Mouse (Mus musculus) brain, adult 10 weeks (tissue): ENCODE measurements around the gene Itgam. TPM values are rescaled to one million over a fixed set of nuclear protein-coding genes. Genes with fewer than 3 reads are reported as not detected.

Source experiments
- polyA plus RNA-seq: library from polyadenylated mRNA; stranded (reverse); fragments of 350-450 nt; fragmentation: Illumina TruSeq; extraction: RNeasy Lipid Tissue Mini Kit (QIAGEN cat#74804); gene quantifications from one replicate; pipeline ENCODE4 v1.2.3, GENCODE M21; 2015; ENCODE audit warnings: low read depth, low replicate concordance

Gene Itgam
- polyA plus RNA-seq = 11.5 TPM

GRCm38 (mm10) chr7:128062456-128062855 is at the start of gene Itgam, which contains the start of gene Gm49368:
Itgam (plus strand) TSS chr7:128062640.
Gm49368 (plus strand) TSS chr7:128062683.

GRCm38 (mm10) chr7:128128741-128129720 is 66.6 kb downstream of the Itgam start, which contains the start of gene Itgax:
Itgax (plus strand) TSS chr7:128129547.

GRCm38 (mm10) chr7:128154076-128154475 is 91.6 kb downstream of the Itgam start, which contains the start of gene Itgad:
Itgad (plus strand) TSS chr7:128154376.

Other genes starting within 250 kb of the Itgam start
- gene Stx4a, start 238.3 kb upstream of the Itgam start, polyA plus RNA-seq = 88.0 TPM
- gene Stx1b, start 238.1 kb upstream of the Itgam start, polyA plus RNA-seq = 319 TPM
- 12.6 TPM for gene Zfp646, start 186.4 kb upstream of the Itgam start, polyA plus RNA-seq
- gene Zfp668, start 185.8 kb upstream of the Itgam start, polyA plus RNA-seq = 9.1 TPM
- 2.1 TPM for gene Prss53, start 171.7 kb upstream of the Itgam start, polyA plus RNA-seq
- gene Gm21974, start 167.2 kb upstream of the Itgam start, polyA plus RNA-seq = not detected
- gene Vkorc1, start 167.0 kb upstream of the Itgam start, polyA plus RNA-seq = 40.9 TPM
- 45.9 TPM for gene Bckdk, start 158.6 kb upstream of the Itgam start, polyA plus RNA-seq
- gene Kat8, start 150.1 kb upstream of the Itgam start, polyA plus RNA-seq = 41.5 TPM
- 0.65 TPM for gene Prss8, start 132.5 kb upstream of the Itgam start, polyA plus RNA-seq
- 14.3 TPM for gene Prss36, start 115.9 kb upstream of the Itgam start, polyA plus RNA-seq
- gene Fus, start 95.2 kb upstream of the Itgam start, polyA plus RNA-seq = 307 TPM
- 4.3 TPM for gene Pycard, start 68.8 kb upstream of the Itgam start, polyA plus RNA-seq
- 0.34 TPM for gene Trim72, start 58.7 kb upstream of the Itgam start, polyA plus RNA-seq
- not detected for gene Gm49368, start within 50 bp of the Itgam start, polyA plus RNA-seq
- not detected for gene Itgax, start 66.9 kb downstream of the Itgam start, polyA plus RNA-seq
- gene Itgad, start 91.7 kb downstream of the Itgam start, polyA plus RNA-seq = 1.2 TPM
- gene Cox6a2, start 143.7 kb downstream of the Itgam start, polyA plus RNA-seq = 21.9 TPM
- gene Armc5, start 174.7 kb downstream of the Itgam start, polyA plus RNA-seq = 7.4 TPM
- gene 9130023H24Rik, start 175.4 kb downstream of the Itgam start, polyA plus RNA-seq = 2.5 TPM
- gene Tgfb1i1, start 184.2 kb downstream of the Itgam start, polyA plus RNA-seq = 11.5 TPM
- gene Slc5a2, start 203.0 kb downstream of the Itgam start, polyA plus RNA-seq = not detected
- 17.9 TPM for gene BC017158, start 235.5 kb downstream of the Itgam start, polyA plus RNA-seq